Mouse (Mus musculus) ovary, postnatal 14 days (tissue): ENCODE data around the gene Gbgt1.
"Not testable (repeated sequence)": the region's sequence is repeated elsewhere in the genome, so short reads cannot be mapped to it uniquely, and the experiment has no call there.

Experiments
- DNase-seq: peaks from one replicate; pipeline ENCODE4 v3.0.0; 2022; ENCODE audit warnings: low spot score

Gene Gbgt1

DNA sequence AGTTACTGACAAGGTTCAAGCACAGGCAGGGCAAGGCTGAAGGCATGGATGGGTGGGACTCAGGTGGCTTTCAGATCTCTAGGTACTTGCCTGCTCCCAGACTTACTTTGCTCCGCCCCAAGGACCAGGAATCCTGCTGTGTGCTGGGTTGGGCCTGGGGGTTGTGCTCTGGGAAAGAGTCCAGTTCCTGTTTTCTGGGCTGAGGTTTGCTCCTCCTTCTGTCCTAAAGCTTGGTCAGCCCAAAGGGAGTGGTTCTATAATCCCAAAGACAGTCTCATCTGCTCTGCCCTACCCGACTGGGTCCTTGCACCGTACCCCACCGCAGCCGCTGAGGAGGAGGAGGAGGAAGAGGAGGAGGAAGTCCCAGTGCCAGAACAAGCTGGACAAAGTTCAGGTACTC, at the start of gene Gbgt1:
Gbgt1 (plus strand) TSS at position 221 of the 400 bp plus-strand sequence.
- no peak for DNase-seq

DNA sequence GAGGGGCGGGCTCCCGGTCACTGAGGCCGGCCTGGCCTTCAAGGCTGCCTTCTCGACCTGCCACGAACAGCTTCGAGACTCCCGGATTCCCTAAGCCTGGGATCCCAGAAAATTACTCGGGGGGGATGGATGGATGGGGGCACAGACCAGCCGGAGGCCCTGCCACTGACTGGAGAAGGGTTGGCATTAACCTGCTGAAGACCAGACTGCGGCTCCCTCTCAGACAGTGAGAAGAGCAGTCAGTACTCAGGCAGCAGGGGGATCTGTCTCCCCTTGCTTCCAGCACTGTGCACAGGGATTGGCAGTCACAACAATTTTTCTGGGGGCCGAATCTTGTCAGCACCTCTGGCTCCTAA, 49.4 kb upstream of the Gbgt1 start:
- no peak for DNase-seq

DNA sequence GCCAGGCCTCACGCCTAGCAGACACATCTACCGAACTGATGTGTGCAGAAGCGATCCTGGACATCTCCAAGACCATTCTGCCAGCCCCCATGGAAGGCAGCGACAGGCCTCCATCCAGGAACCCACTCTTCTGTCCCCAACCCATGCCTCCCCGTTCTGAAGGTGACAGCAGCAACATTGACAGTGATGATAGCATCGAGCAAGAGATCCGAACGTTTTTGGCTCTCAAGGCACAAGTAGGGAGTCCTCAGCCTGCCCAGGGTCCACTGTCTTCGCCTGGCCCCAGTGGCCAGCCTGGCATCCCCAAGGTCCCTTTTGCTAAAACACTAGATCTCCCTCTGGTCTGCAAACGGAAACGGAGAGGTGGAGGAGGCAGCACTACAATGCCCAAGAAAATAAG, 45.0 kb upstream of the Gbgt1 start:
- no peak for DNase-seq

DNA sequence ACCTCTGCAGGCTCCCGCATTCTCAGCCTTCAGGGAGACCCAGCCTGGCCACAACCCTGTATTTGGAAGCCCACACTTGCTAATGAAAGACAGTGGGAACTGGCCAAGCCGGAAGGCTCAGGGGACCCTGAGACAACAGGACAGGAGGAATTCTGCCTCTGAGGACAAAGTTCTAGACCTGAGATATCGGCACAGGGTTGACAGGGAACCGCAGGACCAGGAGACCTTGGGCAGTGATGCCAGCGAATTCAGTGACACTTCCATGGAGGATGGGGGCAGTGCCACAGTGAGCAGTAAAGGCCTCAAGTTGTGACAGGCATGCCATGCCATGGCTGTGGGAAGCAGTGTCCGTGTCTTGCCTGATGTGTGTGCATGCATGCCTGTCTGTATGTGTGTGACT, 43.2 kb upstream of the Gbgt1 start:
- no peak for DNase-seq

DNA sequence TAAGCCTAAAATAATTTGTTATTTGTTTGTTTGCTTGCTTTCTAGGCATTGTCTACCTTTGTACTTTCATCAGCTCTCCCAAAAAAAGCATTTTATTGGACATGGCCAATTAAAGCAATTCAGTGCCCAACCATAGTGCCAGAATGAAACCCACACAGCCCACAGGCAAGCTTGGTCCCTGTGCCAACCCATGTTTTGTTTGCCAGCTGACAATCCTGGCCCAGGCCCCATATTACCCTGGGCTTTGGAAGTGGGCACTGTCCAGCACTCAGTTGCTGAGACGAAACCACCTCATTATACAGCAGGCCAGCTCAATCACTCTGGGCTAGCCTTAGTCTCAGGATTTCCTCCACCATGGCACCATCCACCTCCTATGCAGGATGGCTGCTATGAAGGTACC, 40.1 kb upstream of the Gbgt1 start:
- no peak for DNase-seq

DNA sequence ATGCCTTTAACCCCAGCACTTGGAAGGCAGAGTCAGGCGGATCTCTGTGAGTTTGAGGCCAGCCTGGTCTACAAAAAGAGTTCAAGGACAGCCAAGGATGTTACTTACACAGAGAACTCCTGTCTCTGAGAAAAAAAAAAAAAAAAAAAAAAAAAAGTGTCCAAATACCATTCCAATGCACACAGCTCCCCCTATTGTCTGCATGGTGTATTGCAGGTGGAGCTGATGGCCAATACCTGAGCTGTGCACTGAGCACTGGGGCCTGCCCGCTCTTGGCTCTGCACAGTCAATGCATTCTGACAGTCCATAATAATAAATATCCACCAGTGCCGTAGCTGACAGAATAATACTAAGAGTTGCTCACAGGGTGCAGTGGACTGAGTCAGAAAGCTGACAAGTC, 32.8 kb upstream of the Gbgt1 start:
- DNase-seq = no peak

DNA sequence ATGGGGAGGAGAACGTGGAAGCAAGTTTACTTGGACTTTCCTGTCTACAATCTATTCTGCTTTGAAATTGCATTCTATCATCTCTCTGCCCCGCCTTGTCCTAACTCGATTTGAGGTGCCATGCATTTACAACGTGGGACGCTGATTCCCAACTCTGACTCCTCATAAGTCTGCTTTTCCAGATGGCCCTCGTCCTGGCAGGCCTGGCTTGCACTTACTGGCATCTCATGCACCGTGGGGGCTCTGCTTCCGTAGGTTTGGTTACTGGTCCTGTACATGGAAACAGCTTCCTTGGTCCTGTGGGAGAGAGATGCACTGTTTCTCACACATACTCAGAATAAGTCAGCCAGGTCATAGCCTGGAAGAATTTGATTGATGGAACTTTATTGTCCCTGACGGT, 31.8 kb upstream of the Gbgt1 start:
- DNase-seq = no peak

DNA sequence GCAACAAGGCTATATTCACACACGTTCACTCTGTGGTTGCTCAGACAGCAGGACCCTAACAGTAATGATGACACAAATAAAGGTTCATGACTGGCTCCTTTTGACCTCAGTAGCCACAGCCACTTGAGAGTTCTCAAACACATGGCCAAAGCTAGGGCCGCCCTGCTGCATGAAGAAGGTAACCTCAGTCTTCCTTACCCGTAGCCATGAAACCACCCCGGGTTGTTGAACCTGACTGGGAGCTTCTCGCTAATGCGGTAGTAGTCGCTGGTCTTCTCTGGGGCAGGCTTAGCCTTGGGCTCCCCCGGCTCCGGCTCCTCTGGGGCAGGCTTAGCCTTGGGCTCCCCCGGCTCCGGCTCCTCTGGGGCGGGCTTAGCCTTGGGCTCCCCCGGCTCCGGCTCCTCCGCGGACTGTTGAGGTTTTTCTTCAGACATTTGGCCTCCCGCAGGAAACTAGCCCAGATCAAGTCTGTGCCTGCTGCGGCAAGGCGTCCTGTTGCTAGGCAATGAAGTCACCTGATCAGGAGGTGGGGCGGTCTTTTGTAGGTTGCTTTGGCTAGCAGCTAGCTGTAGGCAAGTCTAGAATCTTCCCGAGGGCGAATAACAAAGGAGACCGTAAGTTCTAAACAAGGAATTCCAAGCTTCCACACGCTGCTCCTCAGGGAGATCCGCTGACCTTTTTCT, 30.7 kb upstream of the Gbgt1 start, which contains the start of gene 1700007K13Rik:
1700007K13Rik (minus strand) TSS at position 497 of the 683 bp plus-strand sequence.
- DNase-seq = peak; percentile 53

DNA sequence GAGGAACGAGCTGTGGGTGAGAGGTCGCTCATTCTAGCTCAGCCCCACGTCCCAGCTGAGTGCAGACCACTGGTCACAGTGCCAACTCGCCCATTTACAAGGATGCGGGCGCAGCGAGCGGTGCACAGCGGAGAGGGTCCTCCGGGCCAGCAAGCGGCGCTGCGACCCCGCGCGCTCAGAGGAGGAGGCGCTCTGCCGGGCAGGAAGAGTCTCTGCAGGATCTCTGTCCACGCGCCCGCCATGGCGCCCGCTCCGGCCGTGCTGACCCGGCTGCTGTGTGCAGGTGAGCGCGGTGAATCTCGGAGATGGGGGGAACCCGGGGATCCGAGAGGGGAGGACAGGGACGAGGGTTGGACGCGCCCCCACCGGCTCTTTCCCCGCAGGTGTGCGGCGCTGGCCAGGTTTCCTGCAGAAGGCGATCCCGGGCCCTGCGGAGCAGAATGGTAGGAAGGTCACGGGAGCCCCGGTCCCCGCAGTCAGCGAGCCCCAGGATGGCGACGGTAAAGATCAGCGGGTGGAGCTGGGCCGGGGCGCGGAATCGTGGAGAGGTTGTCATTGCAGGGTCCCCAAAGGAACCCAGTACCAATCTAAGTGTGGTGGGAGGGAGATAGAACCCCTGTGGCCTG, 28.7 kb upstream of the Gbgt1 start, which contains the start of gene Mrps2:
Mrps2 (plus strand) TSS at position 207 of the 626 bp plus-strand sequence.
- DNase-seq = peak; percentile 84

DNA sequence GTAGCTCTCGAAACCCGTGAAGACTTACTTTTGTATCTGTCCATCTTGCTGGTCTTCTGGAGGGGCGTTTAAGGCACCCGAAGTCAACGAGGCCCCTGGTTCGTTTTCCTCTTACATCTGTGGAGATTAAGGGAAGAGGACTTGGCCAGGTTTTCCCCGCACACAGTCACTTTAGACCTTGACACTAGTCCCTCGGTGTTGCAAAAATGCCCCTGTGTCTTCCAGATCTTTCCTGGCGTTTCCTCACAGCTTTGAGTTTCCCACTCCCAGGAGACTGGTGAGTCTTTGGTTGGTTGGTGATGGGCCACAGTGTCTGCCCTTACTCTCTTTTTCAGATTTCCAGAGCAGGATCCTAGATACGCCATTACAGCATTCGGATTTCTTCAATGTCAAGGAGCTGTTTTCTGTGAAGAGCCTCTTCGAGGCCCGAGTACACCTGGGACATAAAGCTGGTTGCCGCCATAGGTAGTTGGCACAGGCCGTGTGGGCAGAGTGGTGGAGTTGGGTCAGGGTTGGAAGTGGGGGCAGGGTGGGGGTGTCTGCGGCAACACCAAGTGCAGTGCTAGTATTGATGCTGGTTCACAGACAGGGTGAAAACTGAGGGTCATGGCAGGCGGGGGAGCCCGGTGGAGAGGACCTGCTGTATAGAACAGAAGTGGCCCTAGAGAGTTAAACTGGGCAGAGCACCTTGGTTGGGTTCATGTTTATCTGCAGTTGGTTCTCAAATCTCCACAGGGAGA, 28.0 kb upstream of the Gbgt1 start:
- no peak for DNase-seq

DNA sequence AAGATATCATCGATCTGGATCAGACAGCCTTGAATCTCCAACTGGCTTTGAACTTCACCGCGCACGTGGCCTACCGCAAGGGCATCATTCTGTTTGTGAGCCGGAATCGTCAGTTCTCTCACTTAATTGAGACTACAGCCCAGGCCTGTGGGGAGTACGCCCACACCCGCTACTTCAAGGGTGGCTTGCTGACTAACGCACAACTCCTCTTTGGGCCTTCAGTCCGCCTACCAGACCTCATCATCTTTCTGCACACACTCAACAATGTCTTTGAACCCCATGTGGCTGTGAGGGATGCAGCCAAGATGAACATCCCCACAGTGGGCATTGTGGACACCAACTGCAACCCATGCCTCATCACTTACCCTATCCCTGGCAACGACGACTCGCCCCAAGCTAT, 27.2 kb upstream of the Gbgt1 start:
- no peak for DNase-seq

DNA sequence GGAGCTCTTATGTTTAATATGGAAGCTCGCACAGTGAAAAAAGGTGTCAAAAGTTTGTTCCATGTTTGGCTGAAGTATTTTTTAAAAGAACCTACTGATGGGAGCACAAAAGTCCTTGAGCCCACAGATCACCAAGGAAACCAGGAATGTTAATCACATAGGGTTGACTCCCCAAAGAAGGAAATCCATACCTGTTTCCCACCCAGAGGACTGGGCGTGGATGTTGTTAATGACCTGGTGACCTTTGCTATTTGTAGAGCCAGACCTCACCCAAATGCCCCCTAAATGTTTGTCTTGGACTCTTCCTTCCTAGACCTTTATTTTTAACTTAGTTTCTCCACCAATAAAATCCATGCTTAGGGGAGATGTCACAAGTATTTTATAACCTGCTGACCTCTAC, 26.1 kb upstream of the Gbgt1 start:
- DNase-seq = no peak

DNA sequence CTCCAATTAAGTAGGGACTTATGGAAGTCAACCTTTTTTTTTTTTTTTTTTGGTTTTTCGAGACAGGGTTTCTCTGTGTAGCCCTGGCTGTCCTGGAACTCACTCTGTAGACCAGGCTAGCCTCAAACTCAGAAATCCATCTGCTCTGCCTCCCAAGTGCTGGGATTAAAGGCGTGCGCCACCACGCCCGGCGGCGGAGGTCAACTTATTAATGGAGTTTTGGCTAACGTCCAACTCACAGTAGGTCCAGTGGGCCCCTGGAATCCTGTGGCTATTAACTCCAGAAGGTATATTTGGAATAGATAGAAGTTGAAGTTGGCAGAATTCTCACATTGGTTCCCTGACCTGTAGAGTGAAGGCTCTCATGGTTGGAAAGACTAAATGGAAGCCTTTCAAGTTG, 24.7 kb upstream of the Gbgt1 start:
- DNase-seq = not testable (repeated sequence)

DNA sequence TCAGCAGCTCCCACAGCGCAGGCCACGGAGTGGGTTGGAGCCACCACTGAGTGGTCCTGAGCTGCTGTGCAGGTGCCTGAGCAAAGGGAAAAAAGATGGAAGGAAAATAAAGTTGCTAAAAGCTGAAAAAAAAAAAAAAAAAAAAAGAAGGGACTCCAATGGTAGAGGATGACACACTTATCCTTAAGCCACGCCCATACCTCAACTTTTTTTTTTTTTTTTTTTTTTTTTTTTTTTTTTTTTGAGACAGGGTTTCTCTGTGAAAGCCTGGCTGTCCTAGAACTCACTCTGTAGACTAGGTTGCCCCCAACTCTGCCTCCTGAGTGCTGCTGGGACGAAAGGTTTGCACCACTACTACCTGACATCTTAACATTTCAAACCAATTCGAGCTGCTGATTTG, 18.7 kb upstream of the Gbgt1 start:
- not testable (repeated sequence) for DNase-seq

DNA sequence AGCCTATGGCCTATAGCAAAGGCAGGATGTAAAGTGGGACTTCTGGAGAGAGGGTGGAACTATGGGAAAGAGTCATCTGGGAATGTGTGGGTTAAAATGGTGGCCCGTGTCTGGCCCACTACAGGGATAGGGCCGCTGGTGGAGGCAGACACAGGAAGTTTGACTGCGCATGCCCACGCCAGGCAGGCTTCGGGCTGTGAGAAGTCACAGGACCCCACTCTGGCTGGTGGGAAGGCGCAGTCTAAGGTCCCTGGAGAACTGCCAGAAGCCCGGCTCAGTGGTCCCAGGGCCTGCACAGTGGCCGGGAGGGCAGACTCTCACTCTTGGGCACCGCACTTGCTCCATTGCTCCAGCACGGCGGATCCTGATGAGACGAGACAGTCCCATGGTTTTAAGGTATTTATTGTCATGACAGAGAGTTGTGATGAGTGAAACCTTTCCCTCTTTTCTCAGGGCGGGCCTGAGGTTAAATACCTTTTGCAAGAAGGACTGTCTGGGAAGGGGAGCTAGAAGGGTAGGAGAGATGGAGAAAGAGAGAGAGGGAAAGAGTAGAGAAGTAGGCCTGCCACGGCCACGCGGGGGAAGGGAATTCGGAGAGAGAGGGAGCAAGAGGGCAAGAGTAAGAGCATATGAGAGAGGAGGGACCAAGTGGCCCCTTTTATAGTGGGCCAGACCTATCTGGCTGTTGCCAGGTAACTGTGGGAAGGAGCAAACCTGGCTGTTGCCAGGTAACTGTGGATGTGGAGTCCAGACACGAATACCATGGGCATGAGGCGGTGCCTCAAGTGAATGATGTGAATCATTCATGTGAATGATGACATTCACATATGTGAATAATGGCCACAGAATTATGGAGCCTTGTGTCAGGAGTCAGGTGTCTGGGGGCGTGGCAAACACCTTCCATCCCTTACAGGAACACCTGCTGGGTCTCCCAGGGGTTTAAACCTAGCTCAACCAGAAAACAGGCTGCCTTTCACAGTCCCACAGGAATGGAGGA, 17.2 kb upstream of the Gbgt1 start:
- no peak for DNase-seq

DNA sequence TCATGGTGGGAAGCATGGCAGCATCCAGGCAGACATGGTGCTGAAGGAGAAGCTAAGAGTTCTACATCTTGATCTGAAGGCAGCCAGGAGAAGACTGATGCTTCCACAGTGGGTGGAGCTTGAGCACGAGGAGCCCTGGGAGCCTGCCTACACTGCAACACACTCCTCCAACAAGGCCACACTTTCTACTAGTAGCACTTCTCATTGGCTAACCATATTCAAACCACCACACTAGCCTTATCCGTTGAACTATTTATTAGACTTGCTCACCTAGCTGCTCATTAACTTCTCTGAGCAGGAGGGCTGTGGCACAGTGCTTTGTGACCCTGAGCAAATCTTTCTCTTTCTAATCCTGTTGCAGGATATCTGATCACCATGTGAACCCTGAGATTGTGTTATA, 12.8 kb upstream of the Gbgt1 start:
- no peak for DNase-seq

DNA sequence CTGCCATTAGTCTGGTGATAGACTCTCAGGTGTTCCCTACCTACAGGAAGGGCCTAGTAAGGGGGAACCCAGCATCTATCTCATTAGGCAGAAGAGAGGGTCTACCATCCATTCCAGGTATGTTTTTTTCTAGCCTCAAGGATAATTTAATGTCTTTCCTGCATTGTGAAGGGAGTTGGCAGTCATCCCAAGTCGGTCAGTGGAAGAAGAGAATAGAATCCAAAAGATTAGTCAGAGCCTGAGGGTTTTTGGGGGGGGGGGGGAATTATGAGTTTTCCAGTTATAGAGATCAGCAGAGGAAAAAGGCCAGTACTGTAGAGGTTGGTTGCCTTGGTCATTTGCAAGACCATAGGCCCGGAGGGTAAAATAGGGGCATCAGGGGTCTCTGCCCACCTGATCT, 2.2 kb upstream of the Gbgt1 start:
- DNase-seq = no peak

DNA sequence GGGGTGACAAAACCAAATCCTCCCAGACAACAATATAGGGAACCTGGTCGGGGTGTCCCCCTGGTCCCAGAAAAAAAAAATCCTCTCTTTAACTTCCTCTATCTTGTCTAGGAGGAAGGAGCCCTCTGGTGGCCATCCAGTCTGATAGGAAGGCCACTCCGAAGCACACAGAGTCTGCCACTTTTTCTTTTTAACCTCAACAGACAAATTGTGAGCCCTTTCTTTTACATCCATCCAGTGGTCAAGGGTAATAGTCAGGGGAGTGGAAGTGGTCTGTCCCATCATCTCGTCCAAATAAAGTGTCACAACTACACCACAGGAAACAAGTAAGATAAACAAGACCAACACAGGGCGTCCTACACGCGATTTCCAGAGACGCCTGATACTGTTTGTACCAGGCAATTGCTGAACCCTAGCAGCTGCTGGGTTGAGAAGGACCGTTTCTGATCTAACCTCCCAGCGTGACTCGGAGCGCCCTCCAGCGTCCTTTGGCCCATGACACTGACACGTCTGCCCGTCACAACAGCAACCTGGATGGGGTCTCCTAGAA, 1.4 kb upstream of the Gbgt1 start:
- DNase-seq = no peak

DNA sequence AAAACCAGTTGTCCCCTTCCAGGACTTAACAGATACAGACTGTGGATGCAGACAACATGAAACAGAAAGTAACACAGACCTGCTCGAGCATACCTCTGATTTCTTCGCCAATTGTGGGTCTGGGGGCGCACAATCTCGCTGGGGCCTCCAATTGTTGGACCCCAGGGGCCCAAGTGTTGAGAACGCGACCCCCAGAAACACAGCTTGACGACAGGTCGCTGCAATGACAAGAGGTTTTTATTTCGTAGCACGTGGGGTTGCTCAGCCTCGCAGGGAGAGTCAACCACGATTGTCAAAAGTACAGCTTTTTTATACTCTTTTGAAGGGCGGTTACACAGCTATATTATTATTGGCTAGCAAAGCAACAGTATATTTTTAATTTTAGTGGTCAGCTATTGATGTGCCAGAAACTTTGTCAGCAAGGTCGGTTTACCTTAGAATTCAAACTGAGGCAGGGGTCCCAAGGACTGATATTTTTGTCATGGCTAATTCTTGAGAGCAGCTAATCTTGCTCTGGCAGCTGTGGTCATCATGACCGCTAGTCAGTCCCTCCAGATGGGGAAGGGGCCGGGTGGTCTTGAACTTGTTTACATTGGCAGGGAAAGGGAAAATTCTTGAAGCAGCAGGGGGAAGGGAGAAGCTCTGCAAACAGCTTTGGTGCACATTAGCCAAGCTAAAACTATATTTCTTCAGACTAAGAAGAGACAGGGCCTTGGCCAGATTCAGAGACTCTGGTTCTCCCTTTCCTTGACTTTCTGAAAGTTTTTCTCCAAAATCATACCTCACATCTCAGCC, 693 bp upstream of the Gbgt1 start:
- no peak for DNase-seq

DNA sequence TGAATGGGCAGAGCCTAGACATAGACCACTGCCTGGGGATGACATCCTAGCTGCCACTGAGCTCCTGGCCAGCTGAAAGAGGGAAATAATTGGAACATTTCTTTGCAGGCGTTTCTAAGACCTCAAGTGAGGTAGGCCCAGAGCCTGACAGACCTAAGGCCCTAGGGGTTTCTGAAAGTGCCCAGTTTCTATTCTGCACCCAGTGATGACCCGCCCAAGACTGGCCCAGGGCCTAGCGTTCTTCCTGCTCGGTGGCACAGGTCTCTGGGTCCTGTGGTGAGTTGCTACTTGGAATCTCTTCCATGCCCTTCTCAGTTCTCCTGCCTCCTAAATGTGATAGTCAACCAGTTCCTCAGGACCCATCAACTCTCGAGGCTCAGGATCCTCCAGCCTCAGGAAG, 870 bp downstream of the Gbgt1 start:
- DNase-seq = no peak

DNA sequence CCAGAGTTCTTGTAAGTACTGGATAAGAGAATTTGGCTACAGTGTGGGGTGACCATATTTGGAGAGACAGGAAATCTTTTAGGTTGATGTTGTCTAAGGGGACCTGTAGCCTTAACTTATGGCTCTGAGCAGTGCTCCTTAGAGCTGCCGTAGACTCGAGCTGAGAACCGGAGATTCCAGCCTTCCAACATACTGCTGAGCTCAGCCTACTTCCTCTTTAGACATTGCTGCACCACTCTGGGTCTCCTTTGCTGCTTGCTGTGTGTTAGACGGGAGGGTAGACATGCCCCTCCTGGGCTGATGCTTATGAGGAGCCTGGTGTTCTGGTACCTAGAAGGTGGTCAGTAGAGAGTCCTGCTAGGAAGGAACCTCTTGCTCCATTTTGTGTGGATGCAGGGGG, 1.7 kb downstream of the Gbgt1 start:
- DNase-seq = no peak
